Mouse (Mus musculus): ENCODE data around the gene Inpp4a.

The Inpp4a gene

DNA sequence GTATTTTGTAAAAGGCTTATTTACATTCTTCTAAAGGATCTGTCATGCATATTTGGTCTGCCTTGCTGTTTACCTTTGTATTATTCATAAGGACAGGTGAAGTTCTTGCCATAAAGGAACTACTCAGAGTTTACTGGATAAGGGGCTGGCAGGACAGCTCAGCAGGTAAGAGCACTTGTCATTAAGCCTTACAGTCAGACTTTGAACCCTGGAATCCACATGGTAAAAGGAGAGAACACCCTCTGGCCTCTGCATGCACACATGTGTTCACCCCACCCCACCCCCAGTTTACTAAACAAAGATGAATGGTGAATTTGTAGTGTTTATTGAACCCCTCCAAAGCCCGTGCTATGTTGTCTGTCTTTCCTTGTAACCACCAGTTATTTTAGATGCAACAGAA is 115.7 kb downstream of the Inpp4a start:
- no peak for DNase-seq (ENCODE audit: low spot score)

DNA sequence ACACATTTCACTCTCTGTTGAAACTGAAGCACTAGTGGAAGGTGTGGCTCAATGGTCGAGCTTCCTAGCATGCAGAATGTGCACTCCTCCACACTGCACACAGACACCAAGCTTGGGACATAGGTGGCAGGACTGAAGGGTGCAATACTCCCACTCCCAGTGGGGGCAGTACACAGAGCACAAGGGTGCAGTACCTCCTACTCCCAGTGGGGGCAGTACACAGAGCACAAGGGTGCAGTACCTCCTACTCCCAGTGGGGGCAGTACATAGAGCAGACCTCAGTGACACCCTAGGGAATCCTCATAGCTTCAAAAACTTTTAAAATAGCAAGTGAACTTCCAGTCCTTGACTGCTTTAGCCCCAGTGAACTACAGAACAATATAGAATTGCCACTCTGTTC is 119.8 kb downstream of the Inpp4a start:
- peak; percentile 24 for DNase-seq (ENCODE audit: low spot score)

DNA sequence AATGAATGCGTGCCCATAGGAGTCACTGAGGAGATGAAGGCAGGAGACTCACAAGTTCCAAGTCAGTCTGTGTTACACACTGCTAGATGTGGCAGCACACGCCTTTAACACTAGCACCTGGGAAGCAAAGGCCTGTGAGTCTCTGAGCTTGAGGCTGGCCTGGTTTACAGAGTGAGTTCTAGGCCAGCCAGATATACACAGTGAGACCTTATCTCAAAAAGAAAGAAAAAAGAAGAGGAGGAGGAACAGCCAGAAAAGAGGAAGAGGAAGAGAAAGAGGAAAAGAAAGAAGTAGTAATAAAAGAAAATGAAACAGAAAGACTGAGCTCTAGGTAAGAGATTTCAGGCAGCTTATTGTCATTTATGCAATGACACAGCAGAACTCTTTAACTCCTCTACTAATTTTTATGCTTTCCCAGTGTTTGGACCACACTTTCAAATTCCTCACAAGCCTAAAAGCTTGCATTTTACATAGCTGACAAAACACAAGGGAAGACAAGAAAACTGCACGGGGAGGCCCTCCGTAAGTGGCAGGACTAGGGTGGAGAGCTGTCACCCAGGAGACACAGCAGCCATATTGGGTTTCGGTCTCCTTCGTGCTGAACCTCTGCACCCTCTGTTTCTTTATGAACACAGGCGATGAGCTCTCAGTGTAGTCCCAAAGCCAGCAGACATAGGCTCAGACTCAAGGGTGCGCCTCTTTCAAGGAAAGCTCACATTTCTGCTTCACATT is 127.6 kb downstream of the Inpp4a start:
- no peak for DNase-seq (ENCODE audit: low spot score)

DNA sequence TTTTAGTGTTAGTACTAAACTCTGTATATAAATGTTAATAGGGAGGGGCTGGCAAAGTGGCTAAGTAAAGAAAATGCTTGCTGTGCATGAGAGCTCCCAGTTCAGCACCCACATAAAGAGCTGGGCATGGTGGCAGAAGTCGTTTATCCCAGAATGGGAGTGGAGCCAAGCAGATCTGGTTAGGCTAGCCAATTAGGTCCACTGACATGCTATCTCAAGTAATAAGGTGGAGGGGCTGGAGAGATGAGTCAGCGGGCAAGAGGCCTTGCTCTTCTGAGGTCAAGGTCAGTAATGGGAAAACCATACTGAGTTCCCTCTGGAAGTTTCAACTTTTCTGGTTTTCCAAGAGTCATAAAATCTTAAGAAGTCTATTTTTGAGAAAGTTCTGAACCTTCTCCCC is 129.2 kb downstream of the Inpp4a start:
- DNase-seq (ENCODE audit: low spot score) = no peak

DNA sequence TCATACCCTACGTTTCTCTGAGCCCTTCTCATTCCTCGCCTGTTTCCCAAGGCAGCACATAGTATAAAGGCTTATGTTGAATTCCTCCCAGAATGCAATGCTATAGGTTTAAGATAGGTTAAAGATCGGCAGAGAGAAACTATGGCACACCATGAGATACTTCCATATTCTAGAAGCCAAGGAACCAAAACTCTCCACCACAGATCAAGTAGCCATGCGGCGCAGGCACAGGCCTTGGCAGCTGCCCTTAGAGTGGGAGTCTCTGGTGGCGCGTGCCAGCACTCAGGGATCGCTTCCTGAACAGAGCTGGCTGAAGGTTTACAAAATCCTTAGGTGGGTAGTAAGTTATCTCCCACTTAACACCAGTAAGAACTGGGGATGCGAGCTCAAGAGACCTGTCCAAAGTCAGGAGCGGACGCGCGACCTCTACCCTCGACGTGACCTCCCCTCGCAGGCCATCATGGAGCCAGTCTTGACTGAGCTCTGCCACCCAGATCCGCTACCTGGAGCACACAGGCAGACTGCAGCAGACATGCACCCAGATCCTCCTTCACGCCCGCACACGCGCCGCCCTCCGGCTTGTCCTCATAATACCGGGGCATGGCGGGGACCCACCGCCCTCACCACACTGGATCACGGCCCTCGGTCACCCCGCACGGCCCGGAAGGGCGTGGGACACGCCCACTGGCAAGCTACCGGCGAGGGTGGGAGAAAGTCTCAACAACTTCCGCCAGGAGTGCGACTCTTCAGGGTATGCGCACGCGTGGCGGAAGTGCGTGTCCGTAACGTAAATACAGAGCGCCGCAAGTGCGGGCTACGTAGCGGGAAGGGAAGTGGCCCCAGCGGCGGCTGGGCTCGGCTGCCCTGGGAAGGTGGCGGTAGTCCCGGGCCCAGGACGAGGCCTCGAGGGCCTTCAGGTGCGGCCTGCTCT is 130.0 kb downstream of the Inpp4a start, which contains the start of the genes Coa5 and Unc50:
Gene Coa5, minus strand, starts transcription at position 738 of the 931 bp plus-strand sequence.
Gene Unc50, plus strand, starts transcription at position 774 of the 931 bp plus-strand sequence.
- DNase-seq (ENCODE audit: low spot score) = peak; percentile 93

DNA sequence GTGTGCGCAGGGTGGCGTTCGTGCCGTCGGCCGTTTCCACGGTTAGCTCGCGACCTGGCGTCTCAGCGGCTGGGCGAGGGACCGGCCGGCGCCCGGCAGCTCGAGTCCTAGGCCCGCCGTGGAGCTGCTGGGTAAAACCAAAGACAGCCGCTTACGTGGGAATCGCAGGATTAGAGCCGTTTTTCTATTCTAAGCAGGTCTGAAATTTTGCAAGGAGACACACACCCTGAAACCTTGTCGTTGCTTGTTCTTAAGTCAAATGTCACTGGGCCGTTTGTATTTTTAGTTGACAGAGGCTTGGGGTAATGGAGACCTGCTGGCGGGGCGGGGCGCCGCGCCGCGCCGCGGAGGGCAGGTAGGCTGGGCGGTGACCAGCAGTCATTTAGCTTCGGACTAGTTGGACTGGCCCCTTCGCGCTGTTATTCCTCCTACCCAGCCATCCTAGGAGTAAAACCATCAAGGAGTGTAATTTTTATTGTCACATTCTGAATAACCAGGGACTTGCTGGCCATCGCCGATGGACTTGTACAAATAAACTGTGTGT is 130.7 kb downstream of the Inpp4a start:
- DNase-seq (ENCODE audit: low spot score) = peak; percentile 20

DNA sequence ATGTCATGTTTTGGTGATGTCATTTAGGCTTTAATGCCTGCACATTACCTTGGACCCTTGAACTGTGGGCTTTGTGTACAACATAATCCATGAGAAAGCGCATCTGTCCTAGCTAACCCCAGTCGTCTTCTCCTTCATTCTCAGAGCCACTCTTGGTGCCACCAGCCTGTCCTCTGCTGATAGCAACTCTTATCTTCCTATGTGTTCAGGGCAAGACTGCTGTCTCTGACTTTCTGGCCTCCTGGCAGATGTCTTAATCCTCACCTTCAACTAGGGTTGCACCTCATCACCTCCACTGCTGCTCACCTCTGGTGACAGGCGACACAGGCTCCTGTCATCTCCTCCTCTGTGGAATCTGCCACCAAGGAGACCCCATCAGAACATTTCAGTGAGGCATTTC is 136.8 kb downstream of the Inpp4a start:
- no peak for DNase-seq (ENCODE audit: low spot score)

DNA sequence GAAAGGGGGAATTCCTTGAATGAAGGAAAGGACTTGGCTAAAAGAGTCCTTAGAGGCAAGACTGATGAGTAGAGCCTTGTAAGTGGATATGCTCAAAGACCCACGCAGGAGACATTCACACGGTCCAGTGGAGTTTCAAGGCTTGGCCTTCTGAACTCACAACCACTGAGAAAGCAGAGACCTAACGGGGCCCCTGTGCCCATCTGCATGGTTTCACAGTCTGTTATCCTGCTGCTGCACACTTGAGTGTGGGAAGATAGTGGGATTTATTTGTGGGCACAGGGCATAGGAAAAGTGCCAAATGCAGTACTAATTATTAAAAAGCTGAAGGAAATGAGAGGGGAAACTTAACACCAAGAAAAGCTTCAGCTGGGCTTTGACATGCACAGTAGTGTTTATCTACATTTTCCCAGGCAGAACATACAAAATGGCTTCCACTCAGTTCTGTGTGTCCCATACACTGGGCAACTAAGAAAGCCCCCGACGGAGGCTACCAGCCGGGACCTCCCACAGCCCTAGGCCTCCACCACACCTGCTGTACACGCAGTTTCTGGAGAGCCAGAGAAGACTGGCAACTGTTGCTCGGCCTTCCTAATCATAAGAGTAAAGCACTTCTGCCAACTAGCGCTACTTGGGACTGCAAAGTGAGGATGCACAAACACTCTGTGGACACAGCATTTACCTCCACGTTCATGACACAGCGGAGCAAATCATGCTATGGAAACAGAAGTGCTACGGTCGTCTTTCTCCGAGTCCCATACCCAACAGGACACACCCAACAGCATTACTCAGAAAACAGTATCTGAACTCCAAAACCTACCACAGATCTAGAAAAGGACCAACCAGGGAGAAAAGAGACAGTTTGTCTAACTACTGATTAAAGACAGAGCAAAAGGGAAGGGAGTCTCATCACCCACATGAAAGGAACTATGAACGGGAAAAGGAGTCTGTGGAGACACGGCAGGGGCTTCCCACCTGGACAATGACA is 143.5 kb downstream of the Inpp4a start:
- DNase-seq (ENCODE audit: low spot score) = no peak

DNA sequence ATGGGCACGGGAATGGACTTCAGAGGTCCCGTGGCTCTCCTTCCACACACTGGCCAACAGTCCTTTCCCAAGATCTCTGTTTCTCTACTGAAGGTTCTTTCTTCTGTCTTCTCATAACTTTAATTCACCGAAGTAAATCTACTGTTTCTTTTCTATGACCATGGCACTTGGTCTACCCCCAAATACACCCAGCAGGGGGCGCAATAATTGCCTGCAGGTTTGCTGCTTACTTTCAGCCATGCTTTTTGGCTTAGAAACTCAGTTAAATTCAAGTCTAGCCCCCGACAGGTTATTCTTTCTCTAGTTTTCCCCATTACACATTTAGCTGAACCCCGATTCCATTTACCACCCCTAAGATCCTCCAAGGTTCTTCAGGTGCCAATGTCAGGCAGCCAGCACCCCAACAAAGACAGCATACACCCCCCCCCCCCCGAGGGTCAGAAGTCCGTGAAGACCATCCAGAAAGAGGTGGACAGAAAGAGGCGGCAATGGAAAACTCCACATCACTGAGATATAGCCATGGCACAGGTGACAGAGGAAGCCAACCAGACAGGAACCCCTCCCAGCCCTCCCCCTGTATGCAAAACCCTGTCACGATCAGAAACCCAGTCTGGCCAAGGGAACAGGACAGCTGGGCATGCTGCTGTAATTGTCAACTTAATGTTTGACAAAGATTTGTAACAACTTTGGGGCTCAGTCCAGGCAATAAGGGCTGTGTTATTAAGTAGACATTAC is 148.9 kb downstream of the Inpp4a start:
- DNase-seq (ENCODE audit: low spot score) = peak; percentile 59

DNA sequence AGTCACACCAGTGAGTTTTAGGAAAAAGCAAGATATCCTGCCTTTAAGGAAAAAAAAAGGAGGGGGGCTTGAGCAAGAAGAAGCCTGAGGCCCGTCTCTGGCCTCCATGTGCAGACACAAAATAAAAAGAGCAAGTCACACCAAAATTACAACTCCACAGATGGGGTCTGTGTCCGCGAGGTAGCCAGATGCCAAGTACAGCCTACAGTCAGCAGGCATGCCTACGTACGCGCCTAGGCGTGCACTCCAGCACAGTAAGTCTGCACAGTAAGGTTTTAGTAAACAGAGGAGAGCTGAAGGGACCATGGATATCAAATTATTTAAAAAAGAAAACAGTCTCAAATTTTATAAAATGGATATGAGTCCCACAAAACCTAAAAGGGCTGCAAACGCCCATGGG is 151.6 kb downstream of the Inpp4a start:
- no peak for DNase-seq (ENCODE audit: low spot score)

DNA sequence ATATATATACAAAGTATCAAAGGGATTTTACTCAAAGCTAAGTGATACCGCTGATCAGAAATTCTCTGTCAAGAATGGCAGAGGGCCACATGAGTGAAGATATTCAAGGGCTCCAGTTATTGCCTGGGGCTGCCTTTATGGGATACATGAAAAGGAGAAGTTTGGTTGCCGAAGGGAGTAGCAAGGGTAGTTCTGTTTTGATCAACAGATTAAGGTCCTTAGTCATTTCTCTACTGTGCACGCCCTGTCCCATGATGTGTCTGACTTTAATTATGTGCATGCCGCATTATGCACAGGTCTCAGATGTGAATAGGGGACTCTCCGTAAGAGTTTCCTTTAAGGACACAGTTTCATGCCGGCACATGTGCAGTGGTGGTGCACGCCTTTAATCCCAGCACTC is 157.9 kb downstream of the Inpp4a start:
- DNase-seq (ENCODE audit: low spot score) = no peak
